Mouse (Mus musculus): ENCODE results near the gene Ms4a4d. TPM values are rescaled to one million over a fixed set of nuclear protein-coding genes. Genes with fewer than 3 reads are reported as not detected.
"Not testable (repeated sequence)": the region's sequence is repeated elsewhere in the genome, so short reads cannot be mapped to it uniquely, and the experiment has no call there.

Ms4a4d gene
- polyA plus RNA-seq (2016; fragmentation: Nextera tagmentation; extraction: Ambion mirVana) = 0.31 and 0.36 TPM in 2 replicates

- no peaks in the 10 kb centered on the region for H3K27me3 ChIP-seq (ENCODE audit: low read depth, poor library complexity, severe bottlenecking)
- H3K9me3 ChIP-seq (replicated peaks) = no peaks in the 10 kb centered on the region
- WGBS = 8% methylated on average over 7 of the region's 7 CpGs
- peak; percentile 29 for DNase-seq (ENCODE audit: low spot score)
- H3K4me1 ChIP-seq = peaks cover 8% of the 10 kb centered on the region
- no peak within 1 kb of the TSS for H3K4me3 ChIP-seq
- 0 out of 2 replicates have a peak within 1 kb of the TSS, but pooled peaks have one; percentile 61 for H3K27ac ChIP-seq
- no peaks in the 10 kb centered on the region for H3K36me3 ChIP-seq
Observed at GRCm38 (mm10) chr19:11536593-11536992, at the start of gene Ms4a4d. Gene Ms4a4d, plus strand, starts transcription at chr19:11536801.

- H3K9me3 ChIP-seq (replicated peaks) = no peaks in the 10 kb centered on the region
- no peak overlapping the region for H3K4me3 ChIP-seq
- no peaks in the 10 kb centered on the region for H3K4me1 ChIP-seq
- no peaks in the 10 kb centered on the region for H3K36me3 ChIP-seq
- no peak overlapping the region for H3K27ac ChIP-seq
- H3K27me3 ChIP-seq (ENCODE audit: low read depth, poor library complexity, severe bottlenecking) = no peaks in the 10 kb centered on the region
- WGBS = 84% methylated on average over 4 of the region's 4 CpGs
- no peak for DNase-seq (ENCODE audit: low spot score)
Observed at GRCm38 (mm10) chr19:11491406-11492189, 45.0 kb upstream of the Ms4a4d start.

GRCm38 (mm10) chr19:11492671-11493070 lies 43.9 kb upstream of the Ms4a4d start:
- WGBS = 78% methylated on average over 1 of the region's 1 CpGs
- Histone ChIP-seq H3K27me3 (ENCODE audit: low read depth, poor library complexity, severe bottlenecking) (no peaks in the 10 kb centered on the region), H3K9me3 (replicated peaks) (no peaks in the 10 kb centered on the region), H3K4me3 (no peak overlapping the region), H3K36me3 (no peaks in the 10 kb centered on the region), H3K4me1 (no peaks in the 10 kb centered on the region), H3K27ac (no peak overlapping the region)
- no peak for DNase-seq (ENCODE audit: low spot score)

- 91% methylated on average over 3 of the region's 3 CpGs for WGBS
- no peak for DNase-seq (ENCODE audit: low spot score)
- Histone ChIP-seq H3K27me3 (ENCODE audit: low read depth, poor library complexity, severe bottlenecking) (no peaks in the 10 kb centered on the region), H3K9me3 (replicated peaks) (no peaks in the 10 kb centered on the region), H3K4me3 (no peak overlapping the region), H3K4me1 (no peaks in the 10 kb centered on the region), H3K27ac (no peak overlapping the region), H3K36me3 (no peaks in the 10 kb centered on the region)
Observed at GRCm38 (mm10) chr19:11494519-11494918, 42.1 kb upstream of the Ms4a4d start.

GRCm38 (mm10) chr19:11496361-11496760 lies 40.2 kb upstream of the Ms4a4d start:
- no peak for DNase-seq (ENCODE audit: low spot score)
- no peaks in the 10 kb centered on the region for H3K36me3 ChIP-seq
- H3K4me1 ChIP-seq = no peaks in the 10 kb centered on the region
- H3K27ac ChIP-seq = no peak overlapping the region
- WGBS = 84% methylated on average over 6 of the region's 6 CpGs
- no peak overlapping the region for H3K4me3 ChIP-seq
- H3K9me3 ChIP-seq (replicated peaks) = no peaks in the 10 kb centered on the region
- H3K27me3 ChIP-seq (ENCODE audit: low read depth, poor library complexity, severe bottlenecking) = no peaks in the 10 kb centered on the region

- DNase-seq (ENCODE audit: low spot score); H3K9me3 ChIP-seq (replicated peaks); H3K4me1 ChIP-seq; H3K36me3 ChIP-seq; H3K4me3 ChIP-seq; H3K27me3 ChIP-seq (ENCODE audit: low read depth, poor library complexity, severe bottlenecking); H3K27ac ChIP-seq: not testable (repeated sequence)
- 79% methylated on average over 1 of the region's 1 CpGs for WGBS
Observed at GRCm38 (mm10) chr19:11497300-11497699, 39.3 kb upstream of the Ms4a4d start.

GRCm38 (mm10) chr19:11500796-11501195 lies 35.8 kb upstream of the Ms4a4d start:
- no peaks in the 10 kb centered on the region for H3K9me3 ChIP-seq (replicated peaks)

GRCm38 (mm10) chr19:11501326-11501725 lies 35.3 kb upstream of the Ms4a4d start:
- no peak overlapping the region for H3K4me3 ChIP-seq
- no peaks in the 10 kb centered on the region for H3K27me3 ChIP-seq (ENCODE audit: low read depth, poor library complexity, severe bottlenecking)
- no peak overlapping the region for H3K27ac ChIP-seq
- no peaks in the 10 kb centered on the region for H3K9me3 ChIP-seq (replicated peaks)
- no peaks in the 10 kb centered on the region for H3K36me3 ChIP-seq
- WGBS = 88% methylated on average over 4 of the region's 4 CpGs
- DNase-seq (ENCODE audit: low spot score) = no peak
- no peaks in the 10 kb centered on the region for H3K4me1 ChIP-seq

More at GRCm38 (mm10) chr19:11500796-11501195, 35.8 kb upstream of the Ms4a4d start:
- DNase-seq (ENCODE audit: low spot score) = no peak
- H3K27me3 ChIP-seq (ENCODE audit: low read depth, poor library complexity, severe bottlenecking) = no peaks in the 10 kb centered on the region
- no peak overlapping the region for H3K27ac ChIP-seq
- no peaks in the 10 kb centered on the region for H3K4me1 ChIP-seq
- H3K36me3 ChIP-seq = no peaks in the 10 kb centered on the region
- 98% methylated on average over 1 of the region's 1 CpGs for WGBS
- no peak overlapping the region for H3K4me3 ChIP-seq

- no peaks in the 10 kb centered on the region for H3K36me3 ChIP-seq
- H3K4me3 ChIP-seq = no peak overlapping the region
- no peaks in the 10 kb centered on the region for H3K27me3 ChIP-seq (ENCODE audit: low read depth, poor library complexity, severe bottlenecking)
- H3K4me1 ChIP-seq = no peaks in the 10 kb centered on the region
- H3K9me3 ChIP-seq (replicated peaks) = no peaks in the 10 kb centered on the region
- WGBS = 85% methylated on average over 1 of the region's 1 CpGs
- no peak overlapping the region for H3K27ac ChIP-seq
- DNase-seq (ENCODE audit: low spot score) = no peak
Observed at GRCm38 (mm10) chr19:11504857-11505256, 31.7 kb upstream of the Ms4a4d start.

- Histone ChIP-seq H3K36me3 (no peaks in the 10 kb centered on the region), H3K4me1 (no peaks in the 10 kb centered on the region), H3K9me3 (replicated peaks) (no peaks in the 10 kb centered on the region), H3K27me3 (ENCODE audit: low read depth, poor library complexity, severe bottlenecking) (no peaks in the 10 kb centered on the region), H3K27ac (no peak overlapping the region), H3K4me3 (no peak overlapping the region)
- no peak for DNase-seq (ENCODE audit: low spot score)
- WGBS = 81% methylated on average over 1 of the region's 1 CpGs
Observed at GRCm38 (mm10) chr19:11513458-11513857, 23.1 kb upstream of the Ms4a4d start.

- Histone ChIP-seq H3K36me3 (no peaks in the 10 kb centered on the region), H3K27ac (no peak within 1 kb of the TSS), H3K27me3 (ENCODE audit: low read depth, poor library complexity, severe bottlenecking) (no peaks in the 10 kb centered on the region), H3K4me1 (no peaks in the 10 kb centered on the region), H3K4me3 (no peak within 1 kb of the TSS), H3K9me3 (replicated peaks) (no peaks in the 10 kb centered on the region)
- no peak for DNase-seq (ENCODE audit: low spot score)
Observed at GRCm38 (mm10) chr19:11516246-11516645, 20.4 kb upstream of the Ms4a4d start, which contains the start of gene Ms4a6b. Gene Ms4a6b, plus strand, starts transcription at chr19:11516512.

- H3K27ac ChIP-seq = no peak overlapping the region
Observed at GRCm38 (mm10) chr19:11516845-11517244, 19.8 kb upstream of the Ms4a4d start.

GRCm38 (mm10) chr19:11517373-11517772 lies 19.2 kb upstream of the Ms4a4d start:
- not testable (repeated sequence) for DNase-seq (ENCODE audit: low spot score); H3K4me1 ChIP-seq; H3K9me3 ChIP-seq (replicated peaks); H3K27ac ChIP-seq; H3K4me3 ChIP-seq; H3K36me3 ChIP-seq; H3K27me3 ChIP-seq (ENCODE audit: low read depth, poor library complexity, severe bottlenecking)
- 46% methylated on average over 1 of the region's 1 CpGs for WGBS

More at GRCm38 (mm10) chr19:11516845-11517244, 19.8 kb upstream of the Ms4a4d start:
- H3K9me3 ChIP-seq (replicated peaks) = no peaks in the 10 kb centered on the region
- WGBS = 70% methylated on average over 4 of the region's 4 CpGs
- no peaks in the 10 kb centered on the region for H3K4me1 ChIP-seq
- no peak for DNase-seq (ENCODE audit: low spot score)
- H3K27me3 ChIP-seq (ENCODE audit: low read depth, poor library complexity, severe bottlenecking) = no peaks in the 10 kb centered on the region
- H3K4me3 ChIP-seq = no peak overlapping the region
- H3K36me3 ChIP-seq = no peaks in the 10 kb centered on the region
